Mouse (Mus musculus) lung, adult 2 months (tissue): Measurements from ENCODE around the gene Pank4. TPM values are rescaled to one million over a fixed set of nuclear protein-coding genes. Genes with fewer than 3 reads are reported as not detected.

Experiments used
- DNase-seq: peaks from one replicate; pipeline ENCODE4 v3.0.0; 2022
- H3K4me1 ChIP-seq: fragments of 200-500 bp; 2 replicates; pipeline ENCODE4 v1.6.1; 2011; ENCODE audit warnings: low read length; ENCODE audit not compliant: control insufficient read depth, insufficient read depth
- H3K4me3 ChIP-seq: fragments of 200-500 bp; replicated peaks from 2 replicates; pipeline ENCODE3; 2011; ENCODE audit warnings: low read depth, mild to moderate bottlenecking, control low read depth, low read length; ENCODE audit errors: extremely low read depth
- CTCF ChIP-seq: fragments of 200-500 bp; IDR thresholded peaks from 2 replicates; pipeline ENCODE4 v1.5.1; 2011; ENCODE audit warnings: mild to moderate bottlenecking, low read length, control low read depth; ENCODE audit not compliant: insufficient read depth
- POLR2A ChIP-seq: fragments of 200-500 bp; IDR thresholded peaks from 2 replicates; pipeline ENCODE4 v1.6.1; 2011; ENCODE audit warnings: low read depth, mild to moderate bottlenecking, control low read depth, low read length, borderline replicate concordance; ENCODE audit errors: extremely low read depth
- WGBS: fragments of 180-500 bp; shearing (Covaris S2); methylation state at CpG from one replicate; pipeline ENCODE4 v1.1.7; 2018; 5-methylcytosine and 5-hydroxymethylcytosine counted together
- polyA plus RNA-seq: library from polyadenylated mRNA; depleted of rRNA; stranded (reverse); fragments of >200 nt; gene quantifications from 2 replicates; pipeline ENCODE4 v1.2.3, GENCODE M21; 2012; rRNA removed

Gene Pank4
- 35.0 and 49.1 TPM in 2 replicates for polyA plus RNA-seq

DNA sequence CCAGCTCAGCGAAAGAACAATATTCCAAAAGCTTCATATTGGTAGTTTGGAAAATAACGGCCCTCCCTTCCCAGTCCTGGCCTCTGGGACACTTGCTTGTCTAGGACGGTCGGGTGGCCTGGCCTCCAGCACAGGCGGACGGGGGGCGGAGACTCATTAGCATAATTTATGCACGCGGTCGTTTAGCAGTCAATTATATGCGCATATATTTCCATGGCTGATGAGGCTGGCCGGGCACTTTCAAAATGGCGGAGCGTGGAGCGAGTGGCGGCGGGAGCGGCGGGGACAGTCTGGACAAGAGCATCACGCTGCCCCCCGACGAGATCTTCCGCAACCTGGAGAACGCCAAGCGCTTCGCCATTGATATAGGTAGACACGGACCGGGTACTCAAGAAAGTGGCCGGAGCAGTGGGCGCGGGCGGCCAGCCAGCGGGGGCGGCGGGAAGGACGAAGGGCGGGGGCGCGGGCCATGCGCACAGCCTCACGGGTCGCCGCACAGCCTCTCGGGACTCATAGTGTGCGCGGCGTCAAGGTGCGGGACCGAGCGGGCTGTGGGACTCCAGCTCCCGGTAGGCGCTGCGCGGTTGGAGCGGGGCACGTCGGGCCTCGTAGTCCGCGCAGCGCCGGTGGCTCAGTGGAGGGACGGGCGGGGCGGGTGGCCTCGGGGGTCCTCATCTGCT, at the start of gene Pank4:
Gene Pank4, plus strand, starts transcription at position 223 of the 680 bp plus-strand sequence.
- under 1% methylated on average over 66 of the region's 66 CpGs for WGBS

DNA sequence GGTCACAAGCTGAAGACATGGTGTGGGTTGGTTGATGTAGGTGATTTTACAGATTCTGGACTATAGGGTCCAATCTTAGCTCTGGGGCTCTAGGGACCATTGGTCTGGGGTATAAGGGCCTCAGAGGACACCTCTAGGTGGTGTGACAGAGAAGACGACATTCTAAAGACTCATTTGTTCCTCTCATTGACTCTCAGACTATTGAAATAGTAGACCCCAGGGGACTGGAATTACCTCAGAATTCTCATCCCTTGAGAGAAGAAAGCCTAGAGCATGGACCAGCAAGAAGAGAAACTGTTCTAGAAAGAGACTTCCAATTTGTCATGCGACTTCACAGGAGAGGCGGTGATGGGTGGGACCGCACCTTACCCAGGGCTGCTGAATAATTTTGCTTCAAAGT, 49.7 kb upstream of the Pank4 start:
- H3K4me1 ChIP-seq = no peaks in the 10 kb centered on the region
- H3K4me3 ChIP-seq = no peak overlapping the region
- DNase-seq = no peak
- WGBS = 93% methylated on average over 4 of the region's 4 CpGs
- TF ChIP-seq POLR2A (no peak), CTCF (no peak)

More for the DNA sequence above, at the start of gene Pank4:
- Histone ChIP-seq H3K4me1 (peaks cover 5% of the 10 kb centered on the region), H3K4me3 (peak within 1 kb of the TSS; percentile 87)
- TF ChIP-seq POLR2A (peak; percentile 83), CTCF (no peak)
- peak; percentile 87 for DNase-seq

DNA sequence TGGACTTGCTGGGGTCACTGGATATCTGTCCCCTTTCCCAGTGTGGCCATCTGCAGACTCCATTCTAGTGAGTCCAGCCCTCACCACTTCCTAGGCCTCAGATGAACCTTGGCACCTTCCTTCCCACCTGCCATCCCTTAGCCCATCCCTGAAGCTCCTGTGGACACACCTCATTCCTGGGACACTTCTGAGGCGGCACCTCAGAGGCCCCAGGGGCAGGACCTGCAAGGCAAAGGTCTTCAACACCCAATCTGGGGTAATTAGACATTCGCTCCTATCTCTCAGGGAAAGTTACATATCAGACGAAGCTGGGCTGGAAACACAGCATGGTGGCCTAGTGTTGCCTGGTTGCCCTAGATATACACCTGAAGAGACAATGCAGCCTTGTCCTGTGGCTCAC, 49.2 kb upstream of the Pank4 start:
- Histone ChIP-seq H3K4me1 (no peaks in the 10 kb centered on the region), H3K4me3 (no peak overlapping the region)
- DNase-seq = no peak
- 82% methylated on average over 3 of the region's 3 CpGs for WGBS
- TF ChIP-seq CTCF (no peak), POLR2A (no peak)

DNA sequence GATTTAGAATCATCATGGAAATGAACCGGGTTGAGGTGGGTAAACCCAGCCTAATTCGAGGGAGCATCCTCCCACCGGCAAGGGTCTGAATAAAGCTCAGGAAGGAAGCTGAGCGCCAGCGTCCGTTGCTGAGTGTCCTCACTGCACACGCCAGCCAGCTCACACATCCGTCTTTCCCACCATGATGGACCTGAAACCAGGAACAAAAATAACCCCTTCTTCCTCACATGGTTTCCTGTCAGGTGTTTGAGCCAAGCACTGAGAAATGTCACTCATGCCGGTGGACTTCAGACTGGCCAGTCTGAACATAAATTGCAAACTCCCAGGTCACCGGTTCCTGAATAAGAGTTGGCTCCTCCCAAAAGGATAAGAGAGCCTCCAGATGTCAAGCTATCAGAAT, 48.6 kb upstream of the Pank4 start:
- no peak for TF ChIP-seq POLR2A
- TF ChIP-seq CTCF = no peak
- Histone ChIP-seq H3K4me3 (no peak overlapping the region), H3K4me1 (no peaks in the 10 kb centered on the region)
- DNase-seq = no peak
- 43% methylated on average over 10 of the region's 10 CpGs for WGBS

DNA sequence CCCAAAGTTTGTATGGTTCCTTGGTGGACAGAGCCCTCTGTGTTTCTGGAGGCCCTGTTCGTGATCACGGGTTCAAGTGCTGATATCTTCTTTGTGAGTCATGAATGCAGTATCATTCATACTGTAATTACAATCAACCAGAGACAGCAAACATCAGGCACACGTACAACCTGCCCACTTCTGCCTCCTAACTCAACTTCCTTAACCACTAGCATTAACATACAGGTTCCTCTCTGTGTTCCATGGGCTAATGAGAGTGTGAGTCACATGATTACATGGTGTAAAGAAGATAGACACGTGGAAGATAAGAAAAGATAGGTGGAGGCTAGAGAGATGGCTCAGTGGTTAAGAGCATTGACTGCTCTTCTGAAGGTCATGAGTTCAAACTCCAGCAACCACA, 47.3 kb upstream of the Pank4 start:
- DNase-seq = no peak
- TF ChIP-seq POLR2A = no peak
- no peak for TF ChIP-seq CTCF
- Histone ChIP-seq H3K4me3 (no peak overlapping the region), H3K4me1 (no peaks in the 10 kb centered on the region)
- WGBS = 82% methylated on average over 4 of the region's 4 CpGs

DNA sequence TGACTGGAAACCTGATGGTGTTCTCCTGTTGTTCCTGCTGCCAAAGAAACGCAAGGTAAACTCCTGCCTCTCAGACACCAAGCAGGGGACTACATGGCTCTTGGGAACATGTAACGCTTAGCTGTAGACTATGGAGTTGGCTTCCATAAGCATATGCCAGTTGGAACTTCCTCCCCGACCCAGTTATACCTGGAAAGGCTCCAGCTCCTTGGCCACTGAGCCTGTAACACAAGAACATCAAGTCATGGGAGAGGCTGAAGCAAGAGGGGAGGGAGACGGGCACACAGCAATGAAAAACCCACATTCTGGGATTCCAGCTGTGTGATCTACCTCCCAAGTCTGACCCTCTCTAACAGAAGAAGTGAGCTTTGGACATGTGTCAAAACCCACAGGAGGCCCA, 41.6 kb upstream of the Pank4 start:
- WGBS = 72% methylated on average over 4 of the region's 4 CpGs
- DNase-seq = no peak

DNA sequence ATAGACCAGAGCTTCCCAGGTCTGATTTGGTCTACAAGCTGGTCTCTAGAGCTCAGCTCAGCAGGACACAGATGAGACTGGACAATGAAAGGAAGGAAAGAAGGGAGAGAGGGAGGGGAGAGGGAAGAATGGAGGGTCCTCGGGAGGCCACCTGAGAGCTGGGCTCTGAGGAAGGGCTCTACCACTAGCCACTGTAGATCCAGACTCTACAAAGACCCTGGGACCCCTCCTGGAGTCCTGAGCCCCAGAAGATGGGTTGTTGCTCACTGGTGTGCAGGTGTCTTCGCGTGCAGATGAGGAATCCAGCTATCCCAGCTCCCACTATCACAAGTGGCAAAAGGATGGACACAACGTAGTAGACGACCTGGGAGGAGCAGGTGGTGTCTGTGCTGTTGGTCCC, 41.0 kb upstream of the Pank4 start:
- TF ChIP-seq CTCF (no peak), POLR2A (no peak)
- no peak for DNase-seq
- 82% methylated on average over 5 of the region's 5 CpGs for WGBS
- no peak overlapping the region for H3K4me3 ChIP-seq
- no peaks in the 10 kb centered on the region for H3K4me1 ChIP-seq

More for the DNA sequence above, 41.6 kb upstream of the Pank4 start:
- TF ChIP-seq POLR2A (no peak), CTCF (no peak)
- Histone ChIP-seq H3K4me3 (no peak overlapping the region), H3K4me1 (no peaks in the 10 kb centered on the region)

DNA sequence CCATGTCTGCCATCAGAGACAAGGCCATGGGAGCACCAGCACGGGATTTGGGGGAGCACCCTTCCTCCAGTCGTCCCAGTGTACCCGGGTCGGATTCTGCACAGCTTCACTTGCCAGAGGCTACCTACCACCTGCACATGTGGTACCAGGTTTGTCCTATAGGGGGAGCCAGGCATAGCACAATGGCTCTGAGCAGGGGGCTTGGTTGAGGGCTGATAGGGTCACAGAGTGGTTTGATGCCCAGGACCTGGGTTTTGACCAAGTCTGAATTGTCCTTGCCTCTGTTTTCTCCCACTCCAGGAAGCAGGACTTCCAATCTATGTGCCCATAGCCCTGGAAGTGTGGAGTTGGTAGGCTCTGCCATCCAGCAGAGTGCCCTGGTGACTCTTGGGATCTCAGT, 38.5 kb upstream of the Pank4 start:
- DNase-seq = no peak
- H3K4me1 ChIP-seq = peaks cover 6% of the 10 kb centered on the region
- no peak overlapping the region for H3K4me3 ChIP-seq
- TF ChIP-seq POLR2A (no peak), CTCF (peak; percentile 59)
- WGBS = 59% methylated on average over 4 of the region's 4 CpGs

DNA sequence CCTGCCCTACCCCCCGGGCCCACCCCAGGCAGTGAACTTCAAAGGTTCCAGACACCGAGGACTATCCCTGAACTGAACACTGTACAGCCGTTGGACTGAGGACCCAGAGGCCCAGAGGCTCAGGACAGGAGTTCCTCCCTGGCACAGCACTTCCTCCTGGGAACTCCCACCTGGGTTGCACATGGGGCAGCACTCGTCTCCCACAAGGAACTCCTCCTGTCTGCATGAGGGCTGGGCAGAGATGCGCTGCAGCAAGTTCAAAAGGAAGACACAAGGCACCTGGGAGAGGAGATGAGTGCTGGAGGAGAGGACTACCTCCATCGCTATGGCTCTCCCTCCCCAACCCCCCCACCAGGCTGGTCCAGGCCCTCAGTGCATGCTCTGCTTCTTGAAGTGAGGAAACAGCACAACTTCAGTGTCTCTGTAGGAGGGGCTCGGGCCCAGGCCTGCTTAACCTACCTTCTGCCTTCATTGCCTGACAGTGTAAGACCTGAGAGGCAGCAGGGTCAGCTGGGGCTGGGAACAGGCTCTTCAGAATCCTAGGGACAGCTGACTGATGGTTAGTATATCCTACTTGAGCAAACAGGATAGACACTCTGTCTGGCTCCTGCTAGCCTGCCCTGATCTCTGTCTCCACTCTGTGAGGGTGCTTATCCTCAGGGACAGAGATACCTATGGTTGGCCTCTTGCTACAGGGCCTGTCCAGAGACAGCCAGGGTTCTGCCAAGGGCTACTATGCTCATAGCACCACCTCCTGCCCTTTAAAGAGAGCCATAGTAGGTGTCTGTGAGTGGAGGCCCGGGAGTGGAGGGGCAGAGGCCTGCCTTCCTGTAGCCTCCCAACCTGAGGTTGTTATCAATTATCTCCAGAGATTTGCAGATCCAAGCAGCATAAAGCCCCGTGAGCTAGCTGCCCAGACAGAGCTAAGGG, 36.7 kb upstream of the Pank4 start:
- H3K4me1 ChIP-seq = peaks cover 6% of the 10 kb centered on the region
- WGBS = 41% methylated on average over 9 of the region's 9 CpGs
- peak overlapping the region; percentile 46 for H3K4me3 ChIP-seq
- DNase-seq = peak; percentile 18
- TF ChIP-seq POLR2A = no peak
- TF ChIP-seq CTCF = no peak

DNA sequence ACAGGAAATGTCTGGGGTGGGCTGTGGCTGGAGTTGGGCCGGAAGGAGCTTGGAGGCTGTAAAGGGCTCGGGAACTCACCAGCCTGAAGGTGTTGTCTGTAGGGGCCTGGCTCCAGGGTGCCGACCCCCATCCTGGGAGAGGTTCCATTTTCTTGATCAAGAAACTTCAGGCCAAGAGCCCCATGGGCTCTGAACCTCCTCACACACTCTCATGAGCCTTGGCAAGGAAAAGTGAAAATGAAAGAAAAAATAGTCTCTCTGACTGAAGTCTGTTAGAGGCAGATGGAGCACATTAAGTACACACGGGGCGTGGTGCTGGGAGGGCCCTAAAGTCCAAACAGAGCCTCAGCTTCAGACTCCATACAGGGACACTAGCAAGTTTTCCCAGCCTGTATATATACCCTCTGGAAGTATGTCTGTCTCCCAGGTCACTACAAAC, 36.0 kb upstream of the Pank4 start:
- DNase-seq = peak; percentile 53
- 8% methylated on average over 5 of the region's 5 CpGs for WGBS
- TF ChIP-seq POLR2A (peak; percentile 14; the same call in 1 of the 2 replicates), CTCF (no peak)
- H3K4me1 ChIP-seq = peaks cover 6% of the 10 kb centered on the region
- H3K4me3 ChIP-seq = peak overlapping the region; percentile 46
